Mouse (Mus musculus) heart, postnatal 4 days (tissue): ENCODE measurements around the gene Kcnb1. TPM values are rescaled to one million over a fixed set of nuclear protein-coding genes. Genes with fewer than 3 reads are reported as not detected.

ENCODE experiments used
- DNase-seq: peaks from one replicate; pipeline ENCODE4 v3.0.0; 2021
- total RNA-seq, 2 experiments: library from RNA; stranded (reverse); gene quantifications; 2 replicates each; pipeline ENCODE4 v1.2.3; 2021

The Kcnb1 gene
- total RNA-seq, 2 experiments from 2014 or later: 22.5 to 26.9 TPM

- DNase-seq: no peak
These were observed 13.7 kb upstream of the Kcnb1 start for GRCm38 (mm10) chr2:167203505-167204166.

- DNase-seq: no peak
These were observed 11.7 kb upstream of the Kcnb1 start for GRCm38 (mm10) chr2:167201463-167202291.

GRCm38 (mm10) chr2:167198660-167199427 is 8.9 kb upstream of the Kcnb1 start:
- DNase-seq: no peak

- DNase-seq: no peak
These were observed 3.4 kb upstream of the Kcnb1 start for GRCm38 (mm10) chr2:167193361-167193760.

- DNase-seq: peak; percentile 57
These were observed 472 bp downstream of the Kcnb1 start for GRCm38 (mm10) chr2:167189291-167190075.

GRCm38 (mm10) chr2:167188315-167189207 is 1.4 kb downstream of the Kcnb1 start:
- DNase-seq: peak; percentile 95

GRCm38 (mm10) chr2:167187119-167187518 is 2.8 kb downstream of the Kcnb1 start:
- no peak for DNase-seq

- no peak for DNase-seq
These were observed 3.4 kb downstream of the Kcnb1 start for GRCm38 (mm10) chr2:167186544-167186943.

- DNase-seq: no peak
These were observed 4.0 kb downstream of the Kcnb1 start for GRCm38 (mm10) chr2:167186003-167186402.

GRCm38 (mm10) chr2:167185432-167185831 is 4.5 kb downstream of the Kcnb1 start:
- no peak for DNase-seq

- no peak for DNase-seq
These were observed 8.1 kb downstream of the Kcnb1 start for GRCm38 (mm10) chr2:167181662-167182389.

GRCm38 (mm10) chr2:167181096-167181495 is 8.9 kb downstream of the Kcnb1 start:
- no peak for DNase-seq

GRCm38 (mm10) chr2:167179301-167179700 is 10.7 kb downstream of the Kcnb1 start:
- no peak for DNase-seq

GRCm38 (mm10) chr2:167177231-167177641 is 12.7 kb downstream of the Kcnb1 start:
- no peak for DNase-seq

GRCm38 (mm10) chr2:167175284-167175683 is 14.7 kb downstream of the Kcnb1 start:
- no peak for DNase-seq

- peak; percentile 68 for DNase-seq
These were observed 16.7 kb downstream of the Kcnb1 start for GRCm38 (mm10) chr2:167173051-167173875.

GRCm38 (mm10) chr2:167167515-167168212 is 22.3 kb downstream of the Kcnb1 start:
- DNase-seq: peak; percentile 78

- DNase-seq: no peak
These were observed 26.4 kb downstream of the Kcnb1 start for GRCm38 (mm10) chr2:167163600-167163999.

GRCm38 (mm10) chr2:167163134-167163533 is 26.8 kb downstream of the Kcnb1 start:
- DNase-seq: no peak
